Mouse (Mus musculus) gastrocnemius, postnatal 25 days (tissue): ENCODE data around the gene Fkbp6. TPM values are rescaled to one million over a fixed set of nuclear protein-coding genes. Genes with fewer than 3 reads are reported as not detected.

ENCODE experiments used
- DNase-seq: peaks from one replicate; pipeline ENCODE4 v3.0.0; 2022
- total RNA-seq, 2 experiments: library from RNA; stranded (reverse); gene quantifications; 1 replicate in 1 of 2; 2 replicates in 1 of 2; pipeline ENCODE4 v1.2.3; 2021

The Fkbp6 gene
- total RNA-seq, 2 experiments from 2014 or later: not detected

- DNase-seq: peak; percentile 32
These were observed 75.0 kb downstream of the Fkbp6 start for GRCm38 (mm10) chr5:135274663-135275396.

- DNase-seq: peak; percentile 40
These were observed 78.2 kb downstream of the Fkbp6 start for GRCm38 (mm10) chr5:135271563-135272165.

- no peak for DNase-seq
These were observed 79.5 kb downstream of the Fkbp6 start for GRCm38 (mm10) chr5:135270361-135270760.

- peak; percentile 49 for DNase-seq
These were observed 80.4 kb downstream of the Fkbp6 start for GRCm38 (mm10) chr5:135269451-135269850.

- no peak for DNase-seq
These were observed 85.3 kb downstream of the Fkbp6 start for GRCm38 (mm10) chr5:135264548-135264947.

- DNase-seq: peak; percentile 43
These were observed 85.9 kb downstream of the Fkbp6 start for GRCm38 (mm10) chr5:135263866-135264503.

- peak; percentile 24 for DNase-seq
These were observed 91.3 kb downstream of the Fkbp6 start for GRCm38 (mm10) chr5:135258280-135259150.

- no peak for DNase-seq
These were observed 92.3 kb downstream of the Fkbp6 start for GRCm38 (mm10) chr5:135257559-135257958.

GRCm38 (mm10) chr5:135256166-135256565 lies 93.7 kb downstream of the Fkbp6 start:
- DNase-seq: no peak

- DNase-seq: no peak
These were observed 96.0 kb downstream of the Fkbp6 start for GRCm38 (mm10) chr5:135253741-135254401.

- peak; percentile 80 for DNase-seq
These were observed 98.8 kb downstream of the Fkbp6 start, which contains the start of gene Fzd9 for GRCm38 (mm10) chr5:135251079-135251454. Gene Fzd9, minus strand, starts transcription at chr5:135251230.

GRCm38 (mm10) chr5:135250186-135251078 lies 99.4 kb downstream of the Fkbp6 start:
- DNase-seq: peak; percentile 18

- no peak for DNase-seq
These were observed 100.7 kb downstream of the Fkbp6 start for GRCm38 (mm10) chr5:135248956-135249676.

- no peak for DNase-seq
These were observed 102.5 kb downstream of the Fkbp6 start for GRCm38 (mm10) chr5:135247337-135247736.

- DNase-seq: no peak
These were observed 103.3 kb downstream of the Fkbp6 start for GRCm38 (mm10) chr5:135246531-135246930.

GRCm38 (mm10) chr5:135243166-135243565 lies 106.7 kb downstream of the Fkbp6 start:
- no peak for DNase-seq

GRCm38 (mm10) chr5:135242608-135243007 lies 107.2 kb downstream of the Fkbp6 start:
- no peak for DNase-seq

- DNase-seq: peak; percentile 42
These were observed 107.7 kb downstream of the Fkbp6 start for GRCm38 (mm10) chr5:135242136-135242535.
